Mouse (Mus musculus) small intestine, adult 2 months (tissue): Measurements from ENCODE around the gene Sec11a. TPM values are rescaled to one million over a fixed set of nuclear protein-coding genes. Genes with fewer than 3 reads are reported as not detected.
A peak's percentile ranks its signal among the peaks of the same experiment; 100 is the strongest.

Source experiments
- H3K27ac ChIP-seq: fragments of 200-500 bp; 2 replicates; pipeline ENCODE4 v1.5.1; 2012; ENCODE audit warnings: low read depth, low read length, control low read depth, inconsistent platforms; ENCODE audit not compliant: insufficient read depth
- H3K27me3 ChIP-seq: fragments of 200-500 bp; 2 replicates; pipeline ENCODE4 v1.6.1; 2012; ENCODE audit warnings: mild to moderate bottlenecking, moderate library complexity, low read length, inconsistent platforms; ENCODE audit not compliant: control insufficient read depth, insufficient read depth
- H3K36me3 ChIP-seq: fragments of 200-500 bp; 2 replicates; pipeline ENCODE4 v1.6.1; 2012; ENCODE audit warnings: mild to moderate bottlenecking, low read length, control low read depth, inconsistent platforms; ENCODE audit not compliant: control insufficient read depth, insufficient read depth
- H3K4me1 ChIP-seq: fragments of 200-500 bp; 2 replicates; pipeline ENCODE4 v1.6.1; 2012; ENCODE audit warnings: low read length, inconsistent platforms, mixed read lengths; ENCODE audit not compliant: control insufficient read depth, insufficient read depth, insufficient read length
- H3K4me3 ChIP-seq: fragments of 200-500 bp; 2 replicates; pipeline ENCODE4 v1.5.1; 2012; ENCODE audit warnings: low read depth, mild to moderate bottlenecking, control low read depth, inconsistent platforms, low read length, moderate library complexity
- CTCF ChIP-seq: fragments of 200-500 bp; IDR thresholded peaks from 2 replicates; pipeline ENCODE4 v1.5.1; 2012; ENCODE audit warnings: low read depth, mild to moderate bottlenecking, control low read depth, inconsistent platforms, low read length, moderate library complexity, mixed read lengths; ENCODE audit not compliant: insufficient replicate concordance, insufficient read length; ENCODE audit errors: extremely low read depth
- POLR2A ChIP-seq: fragments of 200-500 bp; IDR thresholded peaks from 2 replicates; pipeline ENCODE4 v1.6.1; 2012; ENCODE audit warnings: low read depth, mild to moderate bottlenecking, control low read depth, inconsistent platforms, low read length, moderate library complexity
- WGBS: fragments of 180-500 bp; shearing (Covaris S2); methylation state at CpG from one replicate; pipeline ENCODE4 v1.1.7; 2018; 5-methylcytosine and 5-hydroxymethylcytosine counted together
- polyA plus RNA-seq: library from polyadenylated mRNA; depleted of rRNA; stranded (reverse); fragments of >200 nt; gene quantifications from 2 replicates; pipeline ENCODE4 v1.2.3, GENCODE M21; 2012; rRNA removed

The Sec11a gene
- 16.7 and 32.0 TPM in 2 replicates for polyA plus RNA-seq

DNA sequence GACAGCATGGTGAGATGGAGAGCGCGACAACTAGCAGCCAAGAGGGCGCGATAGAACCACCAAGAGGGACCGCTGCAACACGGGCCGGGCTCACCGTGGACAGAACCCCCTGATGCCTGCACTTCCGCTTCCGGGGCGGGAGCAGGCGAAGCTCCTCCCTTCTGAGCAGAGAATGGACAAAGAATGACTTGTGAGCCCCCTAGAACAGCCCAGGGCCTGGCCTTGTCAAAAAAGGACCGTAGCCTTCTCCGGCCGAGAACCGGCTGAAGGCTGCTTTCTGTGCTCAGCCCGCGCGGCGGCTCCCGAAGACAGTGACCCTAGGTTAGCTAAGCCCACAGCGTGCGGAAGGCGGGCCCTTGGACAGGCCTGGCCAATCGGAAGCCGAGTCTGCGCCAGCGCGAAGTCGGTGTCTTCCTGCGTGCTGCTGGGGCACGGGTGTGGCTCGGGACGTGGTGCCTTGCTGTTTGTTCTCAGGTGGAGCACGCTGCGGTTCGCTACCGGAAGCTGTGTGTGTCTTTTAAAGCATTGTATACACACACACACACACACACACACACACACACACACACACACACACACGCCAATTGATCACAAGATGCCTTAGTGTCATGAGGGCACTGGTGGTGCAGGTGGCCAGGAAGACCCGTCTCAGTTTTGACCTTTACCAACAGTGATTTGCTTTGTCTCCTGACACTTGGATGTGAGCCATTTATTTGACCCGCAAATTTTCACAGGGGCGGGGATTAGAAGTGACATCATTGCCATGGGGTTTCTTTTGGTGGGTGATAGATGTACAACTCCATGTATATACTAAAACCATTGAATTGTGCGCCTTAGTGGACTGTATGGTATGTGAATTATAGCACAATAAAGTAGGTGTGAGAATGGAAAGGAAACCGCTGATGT is at the start of gene Sec11a:
TSS of gene Sec11a (minus strand) at position 336 of the 906 bp plus-strand sequence.
- no peaks in the 10 kb centered on the region for H3K36me3 ChIP-seq
- H3K4me1 ChIP-seq: peaks cover 13% of the 10 kb centered on the region
- H3K27me3 ChIP-seq: no peaks in the 10 kb centered on the region
- TF ChIP-seq POLR2A: peak; percentile 83
- no peak for TF ChIP-seq CTCF
- WGBS: 2% methylated on average over 44 of the region's 44 CpGs
- H3K27ac ChIP-seq: peak within 1 kb of the TSS; percentile 92
- H3K4me3 ChIP-seq: peak within 1 kb of the TSS; percentile 84

DNA sequence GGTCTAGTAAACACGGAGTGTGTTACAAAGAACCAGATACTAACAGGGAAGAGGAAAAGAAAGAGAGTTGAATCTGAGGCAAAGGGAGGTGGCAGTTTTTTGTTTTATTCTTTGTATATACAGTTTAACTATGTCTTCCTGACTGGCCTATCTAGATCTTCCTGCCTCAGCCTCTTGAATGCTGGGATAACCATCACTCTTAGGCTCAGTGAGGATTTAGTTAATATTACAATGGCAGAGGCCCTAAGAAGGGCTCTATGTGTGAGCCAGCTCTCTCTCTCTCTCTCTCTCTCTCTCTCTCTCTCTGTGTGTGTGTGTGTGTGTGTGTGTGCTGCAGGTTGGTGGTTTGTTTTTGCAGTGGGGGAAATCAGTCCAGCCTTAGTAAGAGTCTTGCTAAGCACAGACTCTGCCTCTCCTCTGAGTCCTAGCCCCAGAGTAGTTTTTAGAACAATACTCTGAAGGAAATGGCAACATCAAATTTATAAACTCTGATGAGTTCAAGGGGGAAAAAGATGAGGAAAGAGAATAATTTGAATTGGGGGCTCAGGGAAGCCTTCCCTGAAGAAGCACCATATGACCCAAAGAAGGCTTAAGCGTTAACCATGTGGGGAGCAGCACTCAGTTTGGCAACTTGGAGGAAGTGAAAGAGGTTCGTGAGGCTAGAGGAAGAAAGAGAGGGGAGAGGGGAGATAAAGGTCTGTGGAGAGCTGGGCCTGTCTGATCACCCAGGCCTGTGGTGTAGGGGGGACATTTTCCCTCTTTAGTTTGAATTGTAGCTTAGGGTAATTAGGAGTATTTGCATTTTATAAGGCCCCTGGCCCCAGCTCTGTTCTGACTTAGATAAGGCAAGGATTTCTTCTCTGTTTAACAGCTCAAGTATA is 47.9 kb upstream of the Sec11a start:
- Histone ChIP-seq H3K4me1 (peaks cover 24% of the 10 kb centered on the region; the same call in 1 of the 2 replicates), H3K4me3 (no peak overlapping the region), H3K27me3 (no peaks in the 10 kb centered on the region), H3K27ac (peak overlapping the region; percentile 38; the same call in 1 of the 2 replicates), H3K36me3 (no peaks in the 10 kb centered on the region)
- no peak for TF ChIP-seq POLR2A
- no peak for TF ChIP-seq CTCF
- 20% methylated on average over 3 of the region's 3 CpGs for WGBS

DNA sequence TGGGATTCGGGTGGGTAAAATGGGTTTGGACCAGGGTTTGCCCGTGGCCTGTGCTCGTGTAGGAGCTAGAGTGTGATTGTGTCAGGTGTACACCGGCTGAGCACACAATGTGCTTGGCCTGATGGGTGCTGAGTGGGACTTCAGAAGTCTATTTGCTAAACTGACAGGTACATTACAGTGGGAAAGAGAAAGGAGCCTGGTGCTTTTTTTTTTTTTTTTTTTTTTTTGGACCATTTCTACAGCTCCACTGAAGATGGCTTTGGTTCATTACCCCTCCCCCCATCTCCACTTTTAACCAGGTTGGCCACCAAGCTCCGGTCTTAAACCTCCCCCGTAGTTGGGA is 47.1 kb upstream of the Sec11a start:
- Histone ChIP-seq H3K27me3 (no peaks in the 10 kb centered on the region), H3K36me3 (no peaks in the 10 kb centered on the region), H3K4me1 (peaks cover 20% of the 10 kb centered on the region; the same call in 1 of the 2 replicates), H3K4me3 (peak overlapping the region; percentile 76), H3K27ac (no peak overlapping the region; the same call in 1 of the 2 replicates)
- no peak for TF ChIP-seq CTCF
- no peak for TF ChIP-seq POLR2A
- WGBS: 7% methylated on average over 6 of the region's 6 CpGs

DNA sequence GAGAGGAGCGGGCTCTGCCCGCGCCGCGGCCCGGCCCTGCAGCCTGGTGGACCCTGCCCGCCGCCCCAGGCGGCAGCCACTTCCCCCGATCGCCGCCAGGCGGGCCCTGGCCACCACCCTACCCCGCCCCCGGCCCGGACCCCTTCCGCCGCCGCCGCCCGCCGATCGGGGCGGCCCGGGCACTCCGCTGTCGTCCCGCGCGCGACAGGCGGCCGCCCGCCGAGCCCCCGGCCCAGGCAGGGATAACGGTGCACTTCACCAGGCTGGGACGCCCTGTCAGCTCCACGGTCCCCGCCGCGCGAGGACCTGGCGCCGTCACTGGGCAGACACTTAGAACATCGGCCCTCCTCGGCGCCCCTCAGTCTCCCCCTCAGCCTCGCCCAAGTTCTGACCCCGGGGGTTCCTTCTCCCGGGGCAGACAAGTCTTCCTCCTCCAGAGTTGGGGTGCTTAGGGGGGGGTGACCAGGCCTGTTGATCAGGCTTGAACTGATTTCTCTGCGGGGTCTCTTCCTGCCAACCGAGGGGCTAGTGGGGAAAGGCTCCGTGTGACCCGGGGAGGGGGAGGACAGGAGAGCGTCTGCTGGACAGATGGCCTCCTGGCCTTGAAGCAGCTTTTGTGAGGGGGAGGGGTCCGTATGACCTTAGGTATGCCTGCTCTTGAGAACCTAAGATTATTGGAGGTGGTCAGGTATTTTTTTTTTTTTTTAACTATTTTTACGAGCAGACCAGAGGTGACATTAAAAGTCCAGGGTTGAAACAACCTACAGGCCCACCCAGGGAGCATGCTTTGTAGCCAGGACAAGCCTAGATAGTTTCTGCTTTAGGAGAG is 46.5 kb upstream of the Sec11a start:
- peak overlapping the region; percentile 69 for H3K27ac ChIP-seq
- WGBS: under 1% methylated on average over 46 of the region's 58 CpGs
- H3K27me3 ChIP-seq: no peaks in the 10 kb centered on the region
- H3K4me1 ChIP-seq: peaks cover 24% of the 10 kb centered on the region; the same call in 1 of the 2 replicates
- no peak for TF ChIP-seq POLR2A
- peak; percentile 23; the same call in 1 of the 2 replicates for TF ChIP-seq CTCF
- peak overlapping the region; percentile 76 for H3K4me3 ChIP-seq
- H3K36me3 ChIP-seq: no peaks in the 10 kb centered on the region

DNA sequence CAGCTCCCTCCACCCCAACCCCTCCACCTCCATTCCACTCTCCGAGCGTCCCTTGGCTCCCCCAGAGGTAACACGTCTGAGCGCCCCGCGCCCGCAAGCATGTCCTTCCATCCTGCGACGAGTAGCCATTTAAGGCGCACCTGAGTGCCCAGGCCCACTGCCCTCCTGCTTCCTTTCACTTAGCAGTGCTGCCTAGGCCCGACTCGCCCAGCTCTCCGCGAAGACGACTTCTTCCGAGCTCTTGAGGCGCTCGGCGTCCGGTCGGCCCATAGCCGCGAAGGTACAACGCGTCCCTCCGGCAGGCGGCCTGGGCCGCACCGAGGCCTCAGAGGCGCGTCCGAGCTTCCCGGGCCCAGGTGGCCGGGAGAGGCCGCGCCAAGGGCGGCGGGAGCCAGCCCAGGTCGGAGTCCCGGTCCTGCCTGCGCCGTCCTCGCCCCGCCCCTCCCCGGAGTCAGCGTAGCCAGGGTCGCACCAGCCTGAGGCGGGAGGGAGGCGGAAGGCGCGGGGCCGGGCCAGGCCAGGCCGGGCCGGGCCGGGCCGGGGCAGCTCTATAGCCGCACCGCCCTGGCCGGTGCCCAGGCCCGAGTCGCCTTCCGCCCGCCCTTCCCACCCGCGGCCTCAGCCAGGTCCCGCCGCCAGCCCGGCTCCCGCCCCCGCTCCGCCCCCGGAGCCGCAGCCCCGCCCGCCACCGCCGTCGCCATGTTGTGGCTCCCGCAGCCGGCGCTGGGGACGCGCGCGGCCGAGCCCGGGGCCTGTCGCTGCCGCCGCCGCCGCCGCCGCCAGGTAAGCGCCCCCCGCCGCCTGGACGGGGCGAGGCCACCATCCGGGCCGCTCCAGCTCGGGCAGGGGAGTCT is 45.6 kb upstream of the Sec11a start, which contains the start of gene Zfp592:
TSS of gene Zfp592 (plus strand) at position 702 of the 854 bp plus-strand sequence.
- H3K27me3 ChIP-seq: no peaks in the 10 kb centered on the region
- TF ChIP-seq CTCF (no peak), POLR2A (peak; percentile 37)
- no peaks in the 10 kb centered on the region for H3K36me3 ChIP-seq
- under 1% methylated on average over 84 of the region's 102 CpGs for WGBS
- H3K4me1 ChIP-seq: peaks cover 22% of the 10 kb centered on the region; the same call in 1 of the 2 replicates
- peak within 1 kb of the TSS; percentile 96 for H3K27ac ChIP-seq
- peak within 1 kb of the TSS; percentile 76 for H3K4me3 ChIP-seq

DNA sequence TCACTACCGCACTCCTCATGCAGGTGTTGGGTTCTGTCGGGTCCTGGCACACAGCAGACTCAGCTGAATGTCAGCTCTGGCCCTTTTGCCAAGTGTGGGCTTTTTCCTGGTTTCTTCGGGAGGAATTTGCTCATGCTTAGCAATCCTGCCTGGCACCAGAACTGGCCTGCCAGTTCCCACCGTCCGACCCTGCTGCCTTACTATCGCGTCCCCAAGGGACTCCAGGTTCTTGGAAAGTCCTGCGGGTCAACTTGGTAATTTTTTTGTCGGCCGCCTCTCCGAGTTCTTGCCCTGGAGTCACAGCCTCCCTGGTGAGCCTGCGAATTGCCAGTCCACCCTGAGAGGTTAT is 45.0 kb upstream of the Sec11a start:
- Histone ChIP-seq H3K4me3 (peak overlapping the region; percentile 76), H3K27me3 (no peaks in the 10 kb centered on the region), H3K36me3 (no peaks in the 10 kb centered on the region), H3K4me1 (peaks cover 26% of the 10 kb centered on the region; the same call in 1 of the 2 replicates), H3K27ac (peak overlapping the region; percentile 96)
- WGBS: 1% methylated on average over 12 of the region's 12 CpGs
- TF ChIP-seq POLR2A (peak; percentile 38; the same call in 1 of the 2 replicates), CTCF (no peak)
